Mouse (Mus musculus) left cerebral cortex, postnatal 4 days (tissue): ENCODE results near the gene 4930455H04Rik. TPM values are rescaled to one million over a fixed set of nuclear protein-coding genes. Genes with fewer than 3 reads are reported as not detected.

Experiments
- DNase-seq: peaks from one replicate; pipeline ENCODE4 v3.0.0-alpha.2; 2022
- intact Hi-C: fragments of 180-260 bp; cut with DNase I; formaldehyde crosslinking; loops from one replicate; pipeline ENCODE4 v1.15.1; 2025
- total RNA-seq, 2 experiments: library from RNA; stranded (reverse); gene quantifications; 2 replicates each; pipeline ENCODE4 v1.2.3; 2021

Gene 4930455H04Rik
- total RNA-seq, 2 experiments from 2014 or later, result not detected

DNA sequence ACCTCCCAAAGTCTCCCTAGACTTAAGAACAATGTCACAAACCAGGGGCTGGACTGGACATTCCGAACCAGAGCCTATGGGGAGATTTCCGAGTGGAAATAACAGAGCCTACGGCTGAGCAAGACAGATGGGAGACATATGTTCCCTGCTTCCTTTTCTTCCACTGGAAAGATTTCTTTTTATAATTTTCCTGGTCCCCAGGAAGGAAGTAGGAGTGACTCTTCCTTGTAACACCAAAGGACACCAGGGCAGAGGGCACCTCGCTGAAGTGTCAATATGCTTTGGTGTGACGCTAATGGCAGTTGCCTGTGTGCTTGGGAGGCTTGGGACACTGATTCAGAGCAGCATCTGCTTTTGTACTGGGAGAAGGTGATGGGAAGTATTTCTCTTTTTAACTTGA, 56.5 kb downstream of the 4930455H04Rik start:
- no peak for DNase-seq
- intact Hi-C loops, result no loop called here

DNA sequence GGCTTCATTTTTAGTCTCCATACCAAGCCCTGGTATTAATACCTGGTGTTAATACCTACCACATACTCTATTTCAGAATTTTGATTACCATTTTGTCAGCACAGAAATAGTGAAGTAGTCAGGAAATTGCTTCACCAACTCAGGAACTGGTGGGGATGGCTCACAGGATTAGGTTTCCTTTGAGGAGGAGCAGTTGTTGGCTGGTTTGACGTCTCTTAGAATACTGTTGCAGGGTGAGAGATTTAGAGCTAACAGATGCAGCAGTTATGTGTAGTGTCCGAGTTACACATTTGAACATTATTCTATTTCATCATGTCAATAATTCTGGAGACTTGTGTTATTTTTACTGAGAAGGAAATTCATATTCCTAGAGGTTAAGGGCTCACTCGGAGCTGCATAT, 57.4 kb downstream of the 4930455H04Rik start:
- DNase-seq, result no peak
- intact Hi-C loops, result no loop called here

Other genes starting within 250 kb of the 4930455H04Rik start
- gene Agl, start 160.1 kb upstream of the 4930455H04Rik start, total RNA-seq, result 10 to 100 TPM; 30.8 to 31.0 TPM
- 1 to 10 TPM; 1.2 to 3.0 TPM for gene Frrs1, start 108.8 kb upstream of the 4930455H04Rik start, total RNA-seq
- gene Palmd, start 720 bp downstream of the 4930455H04Rik start, total RNA-seq, result 10 to 100 TPM; 11.7 to 13.0 TPM